Mouse (Mus musculus): ENCODE measurements around the gene Chst4.

DNA sequence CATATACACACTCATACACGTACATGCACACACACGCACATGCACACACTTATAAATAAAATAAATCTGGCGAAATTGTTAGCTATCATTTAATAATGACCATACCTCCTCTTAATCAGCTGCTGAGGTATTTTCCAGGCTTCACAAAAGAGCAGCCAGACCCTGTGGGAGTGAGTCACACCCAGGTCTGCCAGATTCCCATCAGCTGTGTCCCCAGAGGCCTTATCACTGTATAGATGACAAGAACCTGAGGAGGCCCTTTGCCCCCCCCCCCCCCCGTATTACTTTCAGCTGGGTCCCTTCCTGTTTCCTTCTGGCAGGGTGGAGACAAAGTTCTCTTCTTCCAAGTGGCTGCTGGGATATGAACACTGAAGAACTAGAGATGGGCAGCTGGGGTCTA, 969 bp upstream of the Chst4 start:
- TF ChIP-seq CTCF (IDR thresholded peaks at IDR 0.05; ENCODE audit: borderline replicate concordance, insufficient read depth, low read depth, low read length): no peak
- TF ChIP-seq POLR2A (IDR thresholded peaks at IDR 0.05; ENCODE audit: borderline replicate concordance, insufficient read depth, low read length): no peak

Data from cerebellum, adult 2 months (tissue).